Mouse (Mus musculus) stomach, embryonic 16.5 days (tissue): Measurements from ENCODE around the gene Rfx4. TPM values are rescaled to one million over a fixed set of nuclear protein-coding genes. Genes with fewer than 3 reads are reported as not detected.

Source experiments
- ATAC-seq: fragments of 200-750 bp; cut with Nextera tagmentation; 2 replicates; pipeline ENCODE4 v1.8.0; 2017; ENCODE audit warnings: moderate number of reproducible peaks, moderate TSS enrichment; ENCODE audit not compliant: insufficient read depth, low FRiP score
- H3K27ac ChIP-seq: fragments of 300-500 bp; sonication (generic); 2 replicates; pipeline ENCODE4 v1.5.1; 2014; ENCODE audit warnings: low read length
- H3K27me3 ChIP-seq: fragments of 300-500 bp; sonication (generic); 2 replicates; pipeline ENCODE4 v1.6.1; 2014; ENCODE audit warnings: low read length, control low read depth, mixed read lengths; ENCODE audit not compliant: control insufficient read depth, insufficient read depth
- H3K36me3 ChIP-seq: fragments of 300-500 bp; sonication (generic); 2 replicates; pipeline ENCODE4 v1.6.1; 2014; ENCODE audit warnings: low read length; ENCODE audit not compliant: control insufficient read depth, insufficient read depth
- H3K4me1 ChIP-seq: fragments of 300-500 bp; sonication (generic); 2 replicates; pipeline ENCODE4 v1.6.1; 2014; ENCODE audit warnings: low read length, control low read depth, mixed read lengths; ENCODE audit not compliant: control insufficient read depth, insufficient read depth
- H3K4me2 ChIP-seq: fragments of 300-500 bp; sonication (generic); 2 replicates; pipeline ENCODE4 v1.6.1; 2014; ENCODE audit warnings: low read depth, low read length, mixed read lengths
- H3K4me3 ChIP-seq: fragments of 300-500 bp; sonication (generic); replicated peaks from 2 replicates; pipeline ENCODE4 v1.5.1; 2014; ENCODE audit warnings: mild to moderate bottlenecking, low read length
- H3K9ac ChIP-seq: fragments of 300-500 bp; sonication (generic); 2 replicates; pipeline ENCODE4 v1.6.1; 2014; ENCODE audit warnings: low read length
- H3K9me3 ChIP-seq: fragments of 300-500 bp; sonication (generic); replicated peaks from 2 replicates; pipeline ENCODE4 v1.6.1; 2016; ENCODE audit warnings: low read length, control low read depth; ENCODE audit not compliant: control insufficient read depth
- WGBS: fragments of 180-500 bp; shearing (Covaris S2); extraction: QIAGEN DNeasy Blood & Tissue Kit; methylation state at CpG from one replicate; pipeline ENCODE4 v1.1.7; 2014; 5-methylcytosine and 5-hydroxymethylcytosine counted together
- polyA plus RNA-seq: library from polyadenylated mRNA; unstranded; fragments of >200 nt; fragmentation: Nextera tagmentation; extraction: Ambion mirVana; gene quantifications from 2 replicates; pipeline ENCODE4 v1.2.1, GENCODE M21; 2015

Gene Rfx4
- polyA plus RNA-seq, 1 experiment from 2014 or later: not detected

GRCm38 (mm10) chr10:84938886-84939285 is 183.0 kb downstream of the Rfx4 start:
- 81% methylated on average over 5 of the region's 5 CpGs for WGBS
- no peak for ATAC-seq

GRCm38 (mm10) chr10:84940356-84940755 is 184.5 kb downstream of the Rfx4 start:
- no peak overlapping the region for H3K9ac ChIP-seq
- peaks cover 5% of the 10 kb centered on the region; the same call in 1 of the 2 replicates for H3K4me1 ChIP-seq
- ATAC-seq: no peak
- H3K4me2 ChIP-seq: no peak overlapping the region
- no peaks in the 10 kb centered on the region for H3K27me3 ChIP-seq
- no peaks in the 10 kb centered on the region for H3K9me3 ChIP-seq
- no peak overlapping the region for H3K27ac ChIP-seq
- 60% methylated on average over 1 of the region's 1 CpGs for WGBS
- H3K4me3 ChIP-seq: no peak overlapping the region
- no peaks in the 10 kb centered on the region for H3K36me3 ChIP-seq

More at GRCm38 (mm10) chr10:84938886-84939285, 183.0 kb downstream of the Rfx4 start:
- H3K4me2 ChIP-seq: no peak overlapping the region
- H3K27ac ChIP-seq: no peak overlapping the region
- H3K36me3 ChIP-seq: no peaks in the 10 kb centered on the region
- H3K27me3 ChIP-seq: no peaks in the 10 kb centered on the region
- H3K4me1 ChIP-seq: peaks cover 5% of the 10 kb centered on the region; the same call in 1 of the 2 replicates
- H3K4me3 ChIP-seq: no peak overlapping the region
- no peaks in the 10 kb centered on the region for H3K9me3 ChIP-seq
- H3K9ac ChIP-seq: no peak overlapping the region

DNA sequence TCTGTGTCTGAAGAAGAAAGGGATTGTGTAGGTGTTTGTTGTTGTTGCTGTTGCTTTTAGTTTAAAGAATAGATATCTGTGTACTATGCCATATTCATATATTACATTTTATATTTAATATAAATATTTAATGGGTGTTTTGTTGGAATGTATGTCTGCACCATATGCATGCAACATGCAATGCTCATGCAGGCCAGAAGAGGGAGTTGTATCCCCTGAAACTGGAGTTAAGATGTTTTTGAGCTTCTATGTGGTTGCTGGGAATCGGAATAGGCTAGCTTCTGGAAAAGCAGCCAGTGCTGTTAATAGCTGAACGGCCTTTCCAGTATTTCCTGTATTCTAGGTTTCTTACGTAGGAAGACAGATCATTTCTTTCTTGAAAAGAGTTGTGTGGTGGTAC is 189.8 kb downstream of the Rfx4 start:
- H3K27me3 ChIP-seq: no peaks in the 10 kb centered on the region
- WGBS: 95% methylated on average over 3 of the region's 3 CpGs

GRCm38 (mm10) chr10:84948970-84949683 is 193.3 kb downstream of the Rfx4 start:
- H3K9me3 ChIP-seq: no peaks in the 10 kb centered on the region
- peaks cover 25% of the 10 kb centered on the region for H3K4me1 ChIP-seq
- no peak overlapping the region for H3K4me3 ChIP-seq
- peaks cover 11% of the 10 kb centered on the region for H3K36me3 ChIP-seq
- H3K9ac ChIP-seq: no peak overlapping the region
- ATAC-seq: peak; percentile 74; the same call in 1 of the 2 replicates
- WGBS: 28% methylated on average over 8 of the region's 8 CpGs
- H3K4me2 ChIP-seq: no peak overlapping the region
- peak overlapping the region; percentile 61 for H3K27ac ChIP-seq
- no peaks in the 10 kb centered on the region for H3K27me3 ChIP-seq

More for the DNA sequence above, 189.8 kb downstream of the Rfx4 start:
- H3K4me3 ChIP-seq: no peak overlapping the region
- no peak overlapping the region for H3K4me2 ChIP-seq
- no peak overlapping the region for H3K9ac ChIP-seq
- no peak overlapping the region for H3K27ac ChIP-seq
- peaks cover 22% of the 10 kb centered on the region for H3K4me1 ChIP-seq
- no peak for ATAC-seq
- H3K9me3 ChIP-seq: no peaks in the 10 kb centered on the region
- H3K36me3 ChIP-seq: peaks cover 11% of the 10 kb centered on the region

DNA sequence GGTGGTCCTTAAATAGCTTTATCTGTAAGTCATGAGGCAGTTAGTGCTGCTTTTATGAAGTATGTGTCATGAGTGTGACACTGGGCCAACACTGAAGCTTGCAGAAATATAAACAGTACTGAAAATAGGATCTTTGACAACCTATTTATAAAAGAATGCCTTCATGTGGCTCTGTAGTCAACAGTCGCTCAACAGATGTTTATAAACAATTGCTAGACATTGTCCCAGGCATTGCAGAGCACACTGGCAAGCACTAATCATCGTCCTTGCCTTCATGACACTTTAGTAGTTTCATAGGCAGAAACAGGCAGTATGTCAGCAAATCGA is 193.8 kb downstream of the Rfx4 start:
- no peaks in the 10 kb centered on the region for H3K27me3 ChIP-seq
- H3K9me3 ChIP-seq: no peaks in the 10 kb centered on the region
- peak overlapping the region; percentile 61 for H3K27ac ChIP-seq
- H3K4me3 ChIP-seq: no peak overlapping the region
- H3K9ac ChIP-seq: no peak overlapping the region
- peak; percentile 58; the same call in 1 of the 2 replicates for ATAC-seq
- no peak overlapping the region for H3K4me2 ChIP-seq
- 53% methylated on average over 3 of the region's 3 CpGs for WGBS
- peaks cover 11% of the 10 kb centered on the region for H3K36me3 ChIP-seq
- peaks cover 25% of the 10 kb centered on the region for H3K4me1 ChIP-seq

DNA sequence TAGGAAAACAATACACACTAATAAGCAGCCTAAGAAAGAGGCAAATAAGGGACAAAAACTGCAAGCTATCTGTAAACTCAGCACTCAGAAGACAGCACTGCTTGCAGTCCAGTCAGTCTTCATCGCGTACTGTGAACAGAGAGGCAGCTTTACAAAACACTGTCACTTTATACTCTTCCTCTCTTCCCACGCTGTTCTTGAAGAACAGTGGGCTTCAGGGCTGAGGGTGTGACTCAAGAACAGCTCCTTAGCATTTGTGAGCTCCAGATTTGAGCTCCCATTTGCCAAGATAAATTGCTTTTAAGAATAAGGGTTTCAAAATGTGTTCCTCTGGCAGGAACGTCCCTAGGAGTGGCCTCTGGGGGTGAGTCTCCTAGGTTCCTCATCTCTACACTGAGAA is 194.5 kb downstream of the Rfx4 start:
- Histone ChIP-seq H3K36me3 (peaks cover 11% of the 10 kb centered on the region), H3K9ac (no peak overlapping the region), H3K4me3 (no peak overlapping the region), H3K27ac (no peak overlapping the region), H3K4me2 (no peak overlapping the region), H3K27me3 (no peaks in the 10 kb centered on the region), H3K4me1 (peaks cover 29% of the 10 kb centered on the region), H3K9me3 (no peaks in the 10 kb centered on the region)
- 65% methylated on average over 4 of the region's 4 CpGs for WGBS
- no peak for ATAC-seq

GRCm38 (mm10) chr10:84954236-84954635 is 198.4 kb downstream of the Rfx4 start:
- no peaks in the 10 kb centered on the region for H3K27me3 ChIP-seq

More at GRCm38 (mm10) chr10:84954236-84954635, 198.4 kb downstream of the Rfx4 start:
- Histone ChIP-seq H3K4me2 (no peak overlapping the region), H3K36me3 (no peaks in the 10 kb centered on the region), H3K4me3 (no peak overlapping the region), H3K4me1 (peaks cover 18% of the 10 kb centered on the region), H3K9ac (no peak overlapping the region), H3K9me3 (no peaks in the 10 kb centered on the region), H3K27ac (no peak overlapping the region)
- no peak for ATAC-seq
- WGBS: 90% methylated on average over 10 of the region's 10 CpGs

Other genes with a start within 250 kb of the Rfx4 start
- 30.8 and 36.0 TPM in 2 replicates for gene Ckap4, start 222.0 kb upstream of the Rfx4 start, polyA plus RNA-seq
- 25.7 and 28.9 TPM in 2 replicates for gene Tcp11l2, start 179.4 kb upstream of the Rfx4 start, polyA plus RNA-seq
- 11.2 and 11.5 TPM in 2 replicates for gene Polr3b, start 133.8 kb upstream of the Rfx4 start, polyA plus RNA-seq
- gene Ric8b, start 161.6 kb downstream of the Rfx4 start, polyA plus RNA-seq: 17.6 and 18.2 TPM in 2 replicates